Mouse (Mus musculus) urinary bladder, postnatal 14 days (tissue): ENCODE measurements around the gene Irak4.

Experiments
- DNase-seq: peaks from one replicate; pipeline ENCODE4 v3.0.0; 2021; ENCODE audit warnings: low spot score

Gene Irak4

GRCm38 (mm10) chr15:94543409-94544051 is at the start of gene Irak4, which contains the start of gene Pus7l:
Gene Irak4 (plus strand): TSS chr15:94543643.
Gene Pus7l (minus strand): TSS chr15:94543547.
- peak; percentile 94 for DNase-seq

- DNase-seq = no peak
Observed at GRCm38 (mm10) chr15:94494445-94494844, 49.0 kb upstream of the Irak4 start.

- DNase-seq = no peak
Observed at GRCm38 (mm10) chr15:94495936-94496335, 47.5 kb upstream of the Irak4 start.

- no peak for DNase-seq
Observed at GRCm38 (mm10) chr15:94499260-94499659, 44.2 kb upstream of the Irak4 start.

- no peak for DNase-seq
Observed at GRCm38 (mm10) chr15:94503451-94504215, 39.8 kb upstream of the Irak4 start.

GRCm38 (mm10) chr15:94517913-94518491 is 25.4 kb upstream of the Irak4 start:
- DNase-seq = no peak

- peak; percentile 27 for DNase-seq
Observed at GRCm38 (mm10) chr15:94520205-94520900, 23.1 kb upstream of the Irak4 start.

- DNase-seq = no peak
Observed at GRCm38 (mm10) chr15:94520959-94521358, 22.5 kb upstream of the Irak4 start.

- DNase-seq = no peak
Observed at GRCm38 (mm10) chr15:94523251-94523650, 20.2 kb upstream of the Irak4 start.

- DNase-seq = no peak
Observed at GRCm38 (mm10) chr15:94524956-94525355, 18.5 kb upstream of the Irak4 start.

GRCm38 (mm10) chr15:94530519-94530918 is 12.9 kb upstream of the Irak4 start:
- no peak for DNase-seq

GRCm38 (mm10) chr15:94532306-94532705 is 11.1 kb upstream of the Irak4 start:
- DNase-seq = no peak

- DNase-seq = no peak
Observed at GRCm38 (mm10) chr15:94532956-94533355, 10.5 kb upstream of the Irak4 start.

GRCm38 (mm10) chr15:94535521-94535920 is 7.9 kb upstream of the Irak4 start:
- DNase-seq = no peak

- no peak for DNase-seq
Observed at GRCm38 (mm10) chr15:94539296-94539695, 4.1 kb upstream of the Irak4 start.

- no peak for DNase-seq
Observed at GRCm38 (mm10) chr15:94542567-94543408, 655 bp upstream of the Irak4 start.

GRCm38 (mm10) chr15:94544052-94544636 is 701 bp downstream of the Irak4 start:
- no peak for DNase-seq

- DNase-seq = no peak
Observed at GRCm38 (mm10) chr15:94544844-94545243, 1.4 kb downstream of the Irak4 start.

GRCm38 (mm10) chr15:94553536-94553935 is 10.1 kb downstream of the Irak4 start:
- DNase-seq = no peak

- DNase-seq = peak; percentile 91
Observed at GRCm38 (mm10) chr15:94557442-94557841, 14.0 kb downstream of the Irak4 start.
